Mouse (Mus musculus): Measurements from ENCODE around the gene Tbx2. TPM values are rescaled to one million over a fixed set of nuclear protein-coding genes. Genes with fewer than 3 reads are reported as not detected.

Tbx2 gene
- polyA plus RNA-seq, 1 experiment from 2014 or later: 3.1 TPM

DNA sequence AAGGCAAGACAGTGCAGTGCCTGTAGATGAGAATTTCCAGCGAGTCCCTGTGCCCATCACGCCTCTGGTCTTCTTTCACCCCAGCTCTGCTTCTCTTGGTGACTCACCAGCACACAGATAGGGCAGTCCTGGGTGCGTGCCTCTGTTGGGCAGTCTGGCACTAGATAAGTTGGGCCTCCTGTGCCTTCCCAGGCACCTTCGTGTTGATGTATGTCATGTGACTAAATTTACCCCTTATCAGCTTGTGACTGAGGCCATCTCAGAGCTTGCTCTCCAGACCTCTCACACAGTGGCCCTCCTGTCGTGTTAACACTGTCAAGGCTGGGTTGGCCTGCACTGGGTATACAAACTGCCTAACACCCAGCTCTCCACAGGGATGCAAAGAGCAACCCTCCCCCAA lies 28.3 kb upstream of the Tbx2 start:
- Histone ChIP-seq H3K36me3 (ENCODE audit: control insufficient read depth, insufficient read depth, low read length) (no peaks in the 10 kb centered on the region), H3K4me2 (ENCODE audit: low read depth, low read length) (no peak overlapping the region), H3K9me3 (replicated peaks; ENCODE audit: control insufficient read depth, low read length) (no peaks in the 10 kb centered on the region), H3K27me3 (ENCODE audit: control insufficient read depth, insufficient read depth, low read length) (no peaks in the 10 kb centered on the region), H3K4me3 (replicated peaks; ENCODE audit: low read length) (no peak overlapping the region), H3K9ac (ENCODE audit: low read length) (no peak overlapping the region), H3K4me1 (ENCODE audit: control insufficient read depth, insufficient read depth, low read length) (peaks cover 6% of the 10 kb centered on the region; the same call in 1 of the 2 replicates), H3K27ac (ENCODE audit: low read length) (no peak overlapping the region)
- ATAC-seq (ENCODE audit: insufficient read depth, low FRiP score): peak; percentile 76
- WGBS: 60% methylated on average over 5 of the region's 5 CpGs

DNA sequence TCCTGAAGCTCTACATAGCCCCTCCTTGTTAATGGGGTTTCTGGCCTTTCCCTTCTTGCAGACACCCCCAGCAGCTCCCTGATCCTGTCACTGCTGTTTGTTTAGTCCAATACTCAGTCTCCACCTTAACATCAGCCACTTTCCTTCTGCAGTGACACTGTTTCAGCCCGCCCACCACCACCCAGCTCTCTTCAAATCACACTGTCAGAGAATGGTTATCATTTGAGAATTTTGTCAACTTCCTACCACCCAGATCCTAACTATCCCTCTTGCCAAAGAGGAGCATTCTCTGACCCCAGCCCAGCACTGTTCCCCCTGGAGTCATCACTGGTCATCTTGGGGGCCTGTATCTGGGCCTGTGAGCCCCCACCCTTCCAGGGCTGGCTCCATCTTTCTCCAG lies 26.6 kb upstream of the Tbx2 start:
- Histone ChIP-seq H3K27me3 (ENCODE audit: control insufficient read depth, insufficient read depth, low read length) (no peaks in the 10 kb centered on the region), H3K36me3 (ENCODE audit: control insufficient read depth, insufficient read depth, low read length) (no peaks in the 10 kb centered on the region), H3K9ac (ENCODE audit: low read length) (no peak overlapping the region), H3K4me3 (replicated peaks; ENCODE audit: low read length) (no peak overlapping the region), H3K27ac (ENCODE audit: low read length) (no peak overlapping the region), H3K9me3 (replicated peaks; ENCODE audit: control insufficient read depth, low read length) (no peaks in the 10 kb centered on the region), H3K4me1 (ENCODE audit: control insufficient read depth, insufficient read depth, low read length) (no peaks in the 10 kb centered on the region), H3K4me2 (ENCODE audit: low read depth, low read length) (no peak overlapping the region)
- WGBS: 85% methylated on average over 1 of the region's 1 CpGs
- no peak for ATAC-seq (ENCODE audit: insufficient read depth, low FRiP score)

DNA sequence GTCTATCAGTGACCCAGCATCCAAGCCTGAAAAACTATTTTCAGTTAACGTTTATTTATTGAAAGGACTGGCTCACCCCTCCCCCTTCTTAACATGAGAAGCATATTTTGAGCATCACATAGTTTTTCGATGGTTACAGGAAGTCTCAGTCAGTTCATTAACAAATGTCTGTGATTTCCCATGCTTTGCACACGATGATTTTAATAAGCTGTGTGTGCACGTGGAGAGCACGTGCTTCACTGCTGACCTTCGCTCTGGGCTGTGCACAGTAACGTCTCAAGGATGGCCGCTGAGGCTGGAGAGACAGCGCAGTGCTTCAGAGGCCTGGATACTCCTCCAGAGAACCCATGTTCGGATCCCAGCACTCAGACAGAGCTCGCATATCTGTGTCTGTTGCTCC lies 25.0 kb upstream of the Tbx2 start:
- Histone ChIP-seq H3K36me3 (ENCODE audit: control insufficient read depth, insufficient read depth, low read length) (no peaks in the 10 kb centered on the region), H3K27ac (ENCODE audit: low read length) (no peak overlapping the region), H3K4me2 (ENCODE audit: low read depth, low read length) (no peak overlapping the region), H3K4me1 (ENCODE audit: control insufficient read depth, insufficient read depth, low read length) (peaks cover 2% of the 10 kb centered on the region; the same call in 1 of the 2 replicates), H3K9ac (ENCODE audit: low read length) (no peak overlapping the region), H3K27me3 (ENCODE audit: control insufficient read depth, insufficient read depth, low read length) (no peaks in the 10 kb centered on the region), H3K9me3 (replicated peaks; ENCODE audit: control insufficient read depth, low read length) (no peaks in the 10 kb centered on the region), H3K4me3 (replicated peaks; ENCODE audit: low read length) (no peak overlapping the region)
- no peak for ATAC-seq (ENCODE audit: insufficient read depth, low FRiP score)
- 64% methylated on average over 11 of the region's 11 CpGs for WGBS

DNA sequence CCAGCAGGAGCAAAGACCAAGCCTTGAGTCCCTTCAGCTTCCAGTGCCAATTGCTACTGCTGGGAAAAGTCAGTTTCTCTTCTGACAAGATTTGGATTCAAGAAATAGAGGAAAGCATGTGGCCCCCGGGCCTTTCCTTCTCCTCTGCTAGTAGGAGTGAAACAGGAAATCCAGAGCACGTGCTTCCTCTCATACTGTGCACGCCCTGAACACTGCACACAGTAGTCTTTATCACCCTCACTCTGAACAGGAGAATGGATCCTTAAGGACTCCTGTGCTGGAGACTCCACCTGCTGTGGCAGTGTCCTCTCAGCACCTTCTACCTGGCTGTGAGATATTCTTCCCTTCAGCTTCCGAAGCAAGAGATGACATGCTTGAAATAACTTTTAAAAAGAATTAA lies 21.1 kb upstream of the Tbx2 start:
- Histone ChIP-seq H3K4me1 (ENCODE audit: control insufficient read depth, insufficient read depth, low read length) (peaks cover 8% of the 10 kb centered on the region; the same call in 1 of the 2 replicates), H3K9me3 (replicated peaks; ENCODE audit: control insufficient read depth, low read length) (no peaks in the 10 kb centered on the region), H3K4me3 (replicated peaks; ENCODE audit: low read length) (no peak overlapping the region), H3K36me3 (ENCODE audit: control insufficient read depth, insufficient read depth, low read length) (no peaks in the 10 kb centered on the region), H3K27ac (ENCODE audit: low read length) (no peak overlapping the region), H3K4me2 (ENCODE audit: low read depth, low read length) (no peak overlapping the region), H3K27me3 (ENCODE audit: control insufficient read depth, insufficient read depth, low read length) (no peaks in the 10 kb centered on the region), H3K9ac (ENCODE audit: low read length) (no peak overlapping the region)
- no peak for ATAC-seq (ENCODE audit: insufficient read depth, low FRiP score)
- WGBS: 63% methylated on average over 4 of the region's 4 CpGs

DNA sequence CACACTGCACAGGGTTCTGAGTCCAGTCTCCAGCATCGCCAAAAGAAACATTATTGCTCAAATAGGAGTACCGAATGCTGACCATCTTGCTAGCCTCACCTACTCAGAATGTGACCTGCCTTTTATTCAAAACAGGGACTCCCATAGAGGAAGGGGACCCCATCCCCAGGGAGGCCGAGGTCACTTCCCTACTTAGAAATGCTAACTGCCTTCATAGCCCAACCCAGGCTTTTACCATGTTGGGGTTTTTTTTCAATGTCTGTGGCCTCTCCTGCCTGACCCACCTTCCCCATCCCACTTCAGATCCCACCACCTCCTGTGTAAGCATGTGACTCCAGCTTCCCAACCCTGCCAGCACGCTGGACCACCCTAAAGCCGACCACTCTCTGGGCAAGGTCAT lies 20.7 kb upstream of the Tbx2 start:
- Histone ChIP-seq H3K4me1 (ENCODE audit: control insufficient read depth, insufficient read depth, low read length) (peaks cover 8% of the 10 kb centered on the region; the same call in 1 of the 2 replicates), H3K9me3 (replicated peaks; ENCODE audit: control insufficient read depth, low read length) (no peaks in the 10 kb centered on the region), H3K27ac (ENCODE audit: low read length) (no peak overlapping the region), H3K27me3 (ENCODE audit: control insufficient read depth, insufficient read depth, low read length) (no peaks in the 10 kb centered on the region), H3K9ac (ENCODE audit: low read length) (no peak overlapping the region), H3K4me3 (replicated peaks; ENCODE audit: low read length) (no peak overlapping the region), H3K4me2 (ENCODE audit: low read depth, low read length) (no peak overlapping the region), H3K36me3 (ENCODE audit: control insufficient read depth, insufficient read depth, low read length) (no peaks in the 10 kb centered on the region)
- WGBS: 87% methylated on average over 5 of the region's 5 CpGs
- no peak for ATAC-seq (ENCODE audit: insufficient read depth, low FRiP score)

DNA sequence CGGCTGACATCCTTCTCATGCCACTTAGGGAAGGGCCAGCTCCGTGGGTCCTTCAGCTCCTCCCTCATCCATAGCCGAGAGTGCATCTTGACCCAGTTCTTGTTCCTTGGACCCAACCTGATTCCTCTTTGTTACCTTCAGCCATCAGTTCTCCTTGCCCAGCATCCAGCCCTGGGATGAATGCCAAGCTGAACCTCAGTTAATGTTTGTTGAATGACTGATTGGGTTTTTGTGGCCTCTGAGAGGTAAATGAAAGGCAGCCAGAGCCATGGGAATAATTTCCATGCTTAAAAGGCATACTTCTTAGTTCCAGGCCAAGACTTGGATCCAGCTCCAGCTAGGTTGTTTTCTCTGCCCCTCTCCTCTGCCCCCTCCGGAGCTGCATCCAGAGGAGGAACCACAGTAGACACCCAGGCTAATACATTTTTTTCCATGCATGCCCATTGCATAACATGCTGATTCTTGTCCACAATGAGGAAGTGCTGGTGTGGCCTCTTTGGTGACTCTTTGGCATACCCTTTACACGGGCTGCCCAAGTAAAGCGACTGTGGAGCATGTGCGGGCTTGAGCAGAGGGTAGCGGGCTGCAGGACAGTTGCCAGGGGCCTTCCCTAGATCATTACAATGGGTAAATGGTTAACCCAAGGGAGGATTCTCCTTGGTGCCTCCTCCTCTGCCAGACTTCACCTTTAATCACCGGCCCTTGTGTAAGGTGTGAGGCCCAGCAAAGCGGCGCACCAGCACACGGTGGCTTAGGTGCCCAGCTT lies 20.0 kb upstream of the Tbx2 start:
- 0 out of 2 replicates have a peak overlapping the region, but pooled peaks have one; percentile 8 for H3K27ac ChIP-seq (ENCODE audit: low read length)
- ATAC-seq (ENCODE audit: insufficient read depth, low FRiP score): no peak
- no peak overlapping the region for H3K9ac ChIP-seq (ENCODE audit: low read length)
- H3K4me2 ChIP-seq (ENCODE audit: low read depth, low read length): no peak overlapping the region
- 74% methylated on average over 12 of the region's 12 CpGs for WGBS
- no peaks in the 10 kb centered on the region for H3K36me3 ChIP-seq (ENCODE audit: control insufficient read depth, insufficient read depth, low read length)
- no peaks in the 10 kb centered on the region for H3K9me3 ChIP-seq (replicated peaks; ENCODE audit: control insufficient read depth, low read length)
- peaks cover 8% of the 10 kb centered on the region; the same call in 1 of the 2 replicates for H3K4me1 ChIP-seq (ENCODE audit: control insufficient read depth, insufficient read depth, low read length)
- no peak overlapping the region for H3K4me3 ChIP-seq (replicated peaks; ENCODE audit: low read length)
- H3K27me3 ChIP-seq (ENCODE audit: control insufficient read depth, insufficient read depth, low read length): no peaks in the 10 kb centered on the region

DNA sequence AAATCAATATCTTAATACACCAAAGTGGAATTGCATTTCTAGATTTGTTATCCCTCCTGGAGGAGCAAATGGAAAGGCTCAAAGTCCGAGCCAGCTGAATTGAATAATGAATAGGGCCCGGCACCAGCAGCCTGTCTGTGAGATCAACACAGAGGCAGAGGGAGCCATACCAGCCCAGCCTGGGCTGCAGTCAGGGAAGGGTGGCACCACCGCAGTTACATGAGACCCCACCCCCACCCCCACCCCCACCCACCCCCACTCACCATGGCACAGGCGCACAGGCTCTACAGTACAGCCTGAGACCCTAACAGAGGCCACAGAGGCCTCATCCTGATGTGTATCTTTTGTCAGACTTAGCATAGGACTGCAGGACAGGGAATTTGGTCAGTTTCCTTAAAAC lies 17.7 kb upstream of the Tbx2 start:
- ATAC-seq (ENCODE audit: insufficient read depth, low FRiP score): 0 out of 2 replicates have a peak, but pooled peaks have one; percentile 27
- H3K9me3 ChIP-seq (replicated peaks; ENCODE audit: control insufficient read depth, low read length): no peaks in the 10 kb centered on the region
- no peak overlapping the region for H3K4me3 ChIP-seq (replicated peaks; ENCODE audit: low read length)
- WGBS: 18% methylated on average over 4 of the region's 4 CpGs
- H3K27me3 ChIP-seq (ENCODE audit: control insufficient read depth, insufficient read depth, low read length): no peaks in the 10 kb centered on the region
- no peaks in the 10 kb centered on the region for H3K36me3 ChIP-seq (ENCODE audit: control insufficient read depth, insufficient read depth, low read length)
- H3K27ac ChIP-seq (ENCODE audit: low read length): no peak overlapping the region
- no peak overlapping the region for H3K4me2 ChIP-seq (ENCODE audit: low read depth, low read length)
- H3K4me1 ChIP-seq (ENCODE audit: control insufficient read depth, insufficient read depth, low read length): peaks cover 13% of the 10 kb centered on the region; the same call in 1 of the 2 replicates
- no peak overlapping the region for H3K9ac ChIP-seq (ENCODE audit: low read length)

DNA sequence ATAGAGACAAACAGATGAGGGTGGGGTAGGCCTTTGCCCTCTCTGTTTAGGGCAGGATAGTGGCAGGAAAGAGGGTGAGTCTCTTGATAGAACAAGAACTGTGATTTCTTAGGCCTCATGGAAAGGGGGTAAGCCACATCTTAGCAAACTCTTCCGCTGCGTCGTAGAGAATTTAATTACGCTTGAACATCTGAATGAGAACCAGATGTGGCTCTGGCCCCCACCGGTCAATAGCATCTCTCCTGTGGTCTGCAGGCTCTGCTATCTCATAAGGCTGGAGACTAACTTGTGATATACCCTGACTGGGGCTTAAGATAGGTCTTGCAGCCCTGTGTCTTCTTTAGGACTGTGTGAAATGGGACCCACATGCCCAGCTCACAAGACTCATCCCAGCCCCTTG lies 15.9 kb upstream of the Tbx2 start:
- Histone ChIP-seq H3K9me3 (replicated peaks; ENCODE audit: control insufficient read depth, low read length) (no peaks in the 10 kb centered on the region), H3K9ac (ENCODE audit: low read length) (no peak overlapping the region), H3K27ac (ENCODE audit: low read length) (no peak overlapping the region), H3K36me3 (ENCODE audit: control insufficient read depth, insufficient read depth, low read length) (no peaks in the 10 kb centered on the region), H3K4me2 (ENCODE audit: low read depth, low read length) (no peak overlapping the region), H3K4me3 (replicated peaks; ENCODE audit: low read length) (no peak overlapping the region), H3K27me3 (ENCODE audit: control insufficient read depth, insufficient read depth, low read length) (no peaks in the 10 kb centered on the region), H3K4me1 (ENCODE audit: control insufficient read depth, insufficient read depth, low read length) (peaks cover 13% of the 10 kb centered on the region; the same call in 1 of the 2 replicates)
- WGBS: 83% methylated on average over 5 of the region's 5 CpGs
- ATAC-seq (ENCODE audit: insufficient read depth, low FRiP score): no peak

DNA sequence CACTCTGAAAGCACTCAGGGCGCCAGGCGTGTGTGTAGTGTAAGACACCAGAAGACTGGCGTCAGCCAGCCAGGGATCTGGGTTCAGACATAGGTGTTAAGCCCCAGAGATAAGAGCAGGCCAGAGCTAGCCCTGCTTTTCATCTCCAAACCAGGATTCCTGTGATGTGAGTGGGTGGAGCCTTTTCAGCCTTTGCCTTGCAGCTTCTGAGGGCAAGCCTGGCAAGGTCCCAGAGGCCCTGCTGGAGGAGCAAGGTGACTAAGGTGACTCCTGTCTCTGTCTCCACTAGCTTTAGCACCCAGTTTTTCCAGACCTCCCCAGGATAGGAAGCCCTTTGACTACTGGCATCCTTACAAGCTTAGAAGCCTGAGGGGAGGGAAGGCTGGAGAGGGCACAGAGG lies 13.9 kb upstream of the Tbx2 start:
- H3K4me2 ChIP-seq (ENCODE audit: low read depth, low read length): no peak overlapping the region
- no peaks in the 10 kb centered on the region for H3K36me3 ChIP-seq (ENCODE audit: control insufficient read depth, insufficient read depth, low read length)
- H3K4me1 ChIP-seq (ENCODE audit: control insufficient read depth, insufficient read depth, low read length): 0 out of 2 replicates have a peak, but pooled peaks cover 7% of the 10 kb centered on the region
- no peak overlapping the region for H3K9ac ChIP-seq (ENCODE audit: low read length)
- ATAC-seq (ENCODE audit: insufficient read depth, low FRiP score): no peak
- no peaks in the 10 kb centered on the region for H3K9me3 ChIP-seq (replicated peaks; ENCODE audit: control insufficient read depth, low read length)
- peak overlapping the region; percentile 27; the same call in 1 of the 2 replicates for H3K27ac ChIP-seq (ENCODE audit: low read length)
- H3K4me3 ChIP-seq (replicated peaks; ENCODE audit: low read length): no peak overlapping the region
- no peaks in the 10 kb centered on the region for H3K27me3 ChIP-seq (ENCODE audit: control insufficient read depth, insufficient read depth, low read length)
- 66% methylated on average over 3 of the region's 3 CpGs for WGBS
